Mouse (Mus musculus) CD8-positive naive resting alpha-beta T cell, adult 57 days (primary cell): ENCODE measurements around the gene Nxnl2. TPM values are rescaled to one million over a fixed set of nuclear protein-coding genes. Genes with fewer than 3 reads are reported as not detected.

Experiments
- total RNA-seq: library from RNA; stranded (reverse); gene quantifications from one replicate; pipeline ENCODE4 v1.2.4, GENCODE M21; 2023

The Nxnl2 gene
- total RNA-seq, result 0.70 TPM

GRCm38 (mm10) chr13:51170691-51171680 lies at the start of gene Nxnl2:
Gene Nxnl2 (plus strand): TSS chr13:51171022.

Other genes with a start within 250 kb of the Nxnl2 start
- 42.3 TPM for gene Spin1, start 70.1 kb upstream of the Nxnl2 start, total RNA-seq
- 5.8 TPM for gene S1pr3, start 237.6 kb downstream of the Nxnl2 start, total RNA-seq